Mouse (Mus musculus) cortical plate, adult 2 months (tissue): ENCODE measurements around the gene Aff1.
A peak's percentile ranks its signal among the peaks of the same experiment; 100 is the strongest.

Experiments used
- CTCF ChIP-seq: fragments of 200-500 bp; IDR thresholded peaks from 2 replicates; pipeline ENCODE4 v1.5.1; 2011; ENCODE audit warnings: mild to moderate bottlenecking, control low read depth, low read length; ENCODE audit not compliant: insufficient read depth; ENCODE audit errors: extremely low read depth
- POLR2A ChIP-seq: fragments of 200-500 bp; IDR thresholded peaks from 2 replicates; pipeline ENCODE4 v1.6.1; 2011; ENCODE audit warnings: mild to moderate bottlenecking, low read length, control low read depth; ENCODE audit not compliant: insufficient read depth; ENCODE audit errors: extremely low read depth

DNA sequence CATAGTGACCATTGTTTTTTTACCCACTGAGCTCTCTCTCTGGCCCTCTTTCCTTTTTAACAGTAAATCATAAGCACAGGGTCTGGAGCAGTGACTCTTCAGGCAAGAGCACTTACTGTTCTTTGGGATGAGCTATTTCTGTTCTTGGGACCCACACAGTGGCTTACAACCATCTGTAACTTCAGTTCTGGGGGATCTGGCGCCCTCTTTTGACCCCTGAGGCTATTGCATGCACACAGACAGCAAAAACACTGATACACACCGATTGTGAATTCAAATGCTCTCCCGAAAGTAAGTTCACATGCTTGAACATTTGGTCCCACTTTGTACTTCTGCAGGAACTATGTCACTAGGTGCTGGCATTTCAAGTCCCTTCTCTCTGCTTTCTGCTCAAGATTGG lies 9.3 kb downstream of the Aff1 start:
- TF ChIP-seq CTCF = peak; percentile 8; the same call in 1 of the 2 replicates
- no peak for TF ChIP-seq POLR2A
